Mouse (Mus musculus): Measurements from ENCODE around the gene Ncapg2.

Ncapg2 gene

DNA sequence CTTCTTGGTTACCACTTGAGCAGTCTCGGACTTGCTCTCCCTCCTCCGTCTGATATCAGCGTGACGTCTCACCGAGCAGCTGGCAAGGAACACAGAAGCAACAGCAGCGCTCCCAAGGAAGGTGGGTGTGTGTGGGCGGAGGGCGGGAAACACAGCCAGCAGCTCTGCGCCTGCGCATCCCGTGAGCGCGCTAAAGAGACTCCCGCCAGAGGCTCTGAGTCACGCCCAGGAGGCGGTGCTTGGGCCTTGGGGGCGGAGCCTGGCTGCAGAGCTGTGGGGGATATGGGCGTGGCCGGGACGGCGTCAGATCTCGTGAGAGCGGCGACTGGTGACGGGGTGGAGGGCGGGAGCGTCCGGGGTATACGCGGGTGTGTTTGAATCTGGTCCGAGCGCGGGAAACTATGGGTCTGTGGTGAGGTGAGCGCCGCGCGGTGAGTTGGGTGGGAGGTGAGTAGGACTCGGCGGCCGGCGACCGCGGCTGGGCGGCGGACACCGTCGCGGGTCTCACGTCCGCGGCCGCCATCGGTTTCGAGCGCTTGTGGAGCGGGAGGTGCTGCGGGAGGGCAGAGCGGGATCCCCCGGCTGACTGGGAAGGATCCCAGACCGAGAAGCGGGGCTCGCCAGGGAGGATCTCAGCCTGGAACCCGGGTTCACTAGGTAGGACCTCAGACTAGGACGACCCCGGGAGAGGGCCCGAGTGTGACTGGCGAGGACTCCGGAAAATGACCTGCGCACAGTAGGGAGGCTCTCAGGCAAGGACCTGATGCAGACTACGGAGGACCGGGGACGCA is at the start of gene Ncapg2:
Ncapg2 (plus strand) TSS at position 358 of the 791 bp plus-strand sequence.
- DNase-seq (ENCODE audit: low spot score in 2 of 2), result peak; percentile 97 to 99

DNA sequence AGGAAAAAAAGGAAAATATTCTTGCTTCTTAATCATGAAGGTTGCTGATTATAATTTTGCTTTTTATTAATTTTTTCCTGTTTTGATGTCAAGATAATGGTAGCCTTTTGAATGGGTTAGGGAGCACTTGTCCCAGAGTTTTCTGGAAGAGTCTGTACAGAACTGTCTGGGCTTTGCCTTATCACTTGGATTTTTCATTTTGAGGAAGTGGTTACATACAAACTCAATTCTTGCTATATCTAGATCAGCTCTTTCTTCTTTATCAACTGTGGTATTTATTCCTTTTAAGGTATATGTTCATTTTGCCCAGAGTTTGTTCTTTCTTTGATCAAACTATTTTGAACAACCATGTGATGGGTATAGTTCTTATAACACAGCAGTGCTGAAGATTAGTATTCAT is 43.1 kb upstream of the Ncapg2 start:
- DNase-seq (ENCODE audit: low spot score in 2 of 2), result no peak

DNA sequence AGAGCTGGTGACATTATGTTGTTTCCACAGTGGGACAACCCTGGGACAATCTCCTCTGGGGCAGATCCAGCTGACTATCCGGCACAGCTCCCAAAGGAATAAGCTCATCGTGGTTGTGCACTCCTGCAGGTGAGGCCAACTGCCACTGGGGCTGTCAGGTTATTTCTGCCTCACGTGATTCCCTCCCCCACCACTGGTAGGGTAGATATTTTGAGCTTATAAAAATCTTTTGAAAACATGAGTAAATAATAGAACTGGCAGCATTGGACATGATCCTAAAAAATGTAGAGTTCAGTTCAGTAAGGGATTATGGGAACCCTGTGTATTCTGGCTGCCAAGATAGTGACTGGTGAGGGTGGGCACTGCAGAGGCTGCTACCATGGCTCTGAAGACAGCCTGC is 38.3 kb upstream of the Ncapg2 start:
- DNase-seq (ENCODE audit: low spot score in 2 of 2), result no peak

DNA sequence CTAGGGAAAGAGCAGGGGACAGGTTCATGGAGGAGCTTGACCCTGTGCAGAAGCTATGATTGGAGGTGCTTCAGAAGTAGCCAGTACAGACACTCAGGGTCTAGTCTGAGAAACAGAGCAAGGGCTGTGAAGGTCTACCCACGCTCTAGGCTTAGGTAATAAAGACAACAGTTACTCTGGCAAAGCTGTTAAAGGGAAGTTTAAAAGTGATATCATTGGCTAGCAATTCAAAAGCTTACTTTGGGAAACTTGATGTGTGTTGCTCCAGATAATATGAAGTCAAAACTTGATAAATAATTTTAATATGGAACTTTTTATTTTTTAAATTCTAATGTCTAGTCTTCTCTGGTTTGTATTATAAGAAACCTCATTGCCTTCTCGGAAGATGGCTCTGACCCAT is 37.9 kb upstream of the Ncapg2 start:
- no peak for DNase-seq (ENCODE audit: low spot score in 2 of 2)

- no peak for DNase-seq (ENCODE audit: low spot score in 2 of 2)
These were observed 36.3 kb upstream of the Ncapg2 start for GRCm38 (mm10) chr12:116368857-116369256.

- no peak for DNase-seq (ENCODE audit: low spot score in 2 of 2)
These were observed 22.1 kb upstream of the Ncapg2 start for GRCm38 (mm10) chr12:116383101-116383500.

- no peak for DNase-seq (ENCODE audit: low spot score in 2 of 2)
These were observed 21.2 kb upstream of the Ncapg2 start for GRCm38 (mm10) chr12:116383995-116384394.

DNA sequence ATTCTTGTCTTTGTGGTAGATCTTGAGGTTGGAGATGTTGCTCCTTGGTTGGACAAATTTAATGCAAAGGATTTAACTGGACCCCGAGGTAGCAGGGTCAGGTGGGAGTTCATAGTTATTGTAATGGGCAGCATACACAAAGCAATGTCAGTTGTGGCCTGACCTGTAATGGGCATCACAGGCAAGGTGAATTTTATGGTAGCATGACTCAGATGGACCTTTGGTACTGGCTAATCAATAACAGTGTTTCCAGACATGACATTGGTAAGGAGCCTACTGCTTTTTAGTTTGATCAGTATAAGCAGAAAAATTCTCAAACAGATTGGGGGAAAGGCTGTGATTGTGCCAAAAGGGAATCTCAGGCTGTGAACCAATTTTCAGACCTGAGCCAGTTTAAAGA is 18.4 kb upstream of the Ncapg2 start:
- DNase-seq (ENCODE audit: low spot score in 2 of 2), result no peak

- DNase-seq (ENCODE audit: low spot score in 2 of 2), result no peak
These were observed 15.3 kb upstream of the Ncapg2 start for GRCm38 (mm10) chr12:116389868-116390267.

- no peak for DNase-seq (ENCODE audit: low spot score in 2 of 2)
These were observed 10.9 kb upstream of the Ncapg2 start for GRCm38 (mm10) chr12:116394327-116394726.

DNA sequence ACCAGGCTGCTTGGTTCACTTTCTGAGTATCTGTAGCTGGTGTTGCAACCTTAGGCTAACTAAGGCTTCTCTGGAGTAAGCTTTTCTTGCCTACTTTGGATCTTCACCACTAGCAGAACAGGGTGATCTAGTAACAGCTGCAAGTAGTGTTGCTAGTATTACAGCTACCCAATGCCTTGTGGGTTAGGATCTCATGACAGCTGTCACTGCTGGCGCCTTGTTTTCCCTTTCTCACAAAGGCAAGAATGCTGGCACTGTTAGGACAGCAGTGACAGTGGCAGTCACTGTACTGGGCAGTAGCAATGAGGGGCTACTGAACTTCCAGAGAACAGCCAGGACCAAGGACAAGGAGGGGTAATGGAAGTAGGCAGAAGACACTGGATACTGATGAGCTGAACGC is 9.9 kb upstream of the Ncapg2 start:
- no peak for DNase-seq (ENCODE audit: low spot score in 2 of 2)

- peak in 1 of 2 experiments; percentile 21 for DNase-seq (ENCODE audit: low spot score in 2 of 2)
These were observed 9.0 kb upstream of the Ncapg2 start for GRCm38 (mm10) chr12:116396072-116396695.

DNA sequence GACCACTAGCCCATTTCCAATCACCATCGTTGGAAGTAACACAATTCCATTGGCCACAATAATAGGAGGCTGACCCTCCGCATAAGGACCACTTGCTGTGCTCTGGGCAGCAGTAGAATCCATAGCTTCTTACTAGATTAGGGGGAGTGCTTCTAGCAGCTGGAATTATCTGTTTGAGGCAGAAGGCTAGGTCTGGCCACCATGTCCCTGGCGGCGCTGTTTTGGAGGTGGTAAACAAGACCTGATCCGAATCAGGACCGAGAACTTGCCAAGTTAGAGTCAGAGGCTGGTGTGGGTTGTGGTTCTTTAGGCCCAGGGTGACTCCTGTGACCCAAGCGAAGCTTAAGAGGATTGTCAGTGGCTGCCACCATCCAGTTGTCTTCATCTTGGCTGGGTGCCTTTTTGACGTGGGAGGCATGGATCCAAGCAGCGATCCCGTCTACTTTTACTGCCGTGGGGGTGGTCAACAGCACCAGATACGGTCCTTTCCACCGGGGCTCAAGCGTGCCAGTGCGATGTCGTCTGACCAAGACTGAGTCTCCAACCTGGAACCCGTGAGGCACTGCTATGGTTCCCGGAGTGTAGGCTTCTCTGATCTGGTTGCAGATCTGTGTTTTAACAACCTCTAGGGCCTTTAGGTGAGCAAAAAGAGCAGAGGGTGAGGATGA is 1.1 kb upstream of the Ncapg2 start:
- no peak for DNase-seq (ENCODE audit: low spot score in 2 of 2)

- DNase-seq (ENCODE audit: low spot score in 2 of 2), result no peak
These were observed 594 bp downstream of the Ncapg2 start for GRCm38 (mm10) chr12:116405836-116406155.

- no peak for DNase-seq (ENCODE audit: low spot score in 2 of 2)
These were observed 2.7 kb downstream of the Ncapg2 start for GRCm38 (mm10) chr12:116407883-116408282.

DNA sequence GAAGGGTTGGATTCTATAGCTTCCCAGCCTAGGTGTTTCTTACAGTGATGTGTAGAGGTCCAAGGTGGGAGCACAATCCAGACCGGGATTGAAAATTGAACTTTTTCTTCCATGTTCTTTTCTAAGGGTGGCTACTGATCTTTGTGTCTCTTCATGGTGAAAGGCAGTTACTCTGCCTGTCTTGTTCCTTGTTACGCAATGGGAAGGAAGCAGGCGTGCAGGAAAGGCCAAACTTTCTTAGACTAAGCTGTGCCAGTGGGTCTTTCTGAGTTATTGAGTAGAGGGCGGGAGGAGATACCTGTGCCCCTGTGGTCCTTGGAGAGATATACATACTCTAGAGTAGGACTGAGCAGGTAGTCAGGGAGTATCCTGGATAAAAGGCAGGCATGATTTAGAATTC is 9.7 kb downstream of the Ncapg2 start:
- no peak for DNase-seq (ENCODE audit: low spot score in 2 of 2)

DNA sequence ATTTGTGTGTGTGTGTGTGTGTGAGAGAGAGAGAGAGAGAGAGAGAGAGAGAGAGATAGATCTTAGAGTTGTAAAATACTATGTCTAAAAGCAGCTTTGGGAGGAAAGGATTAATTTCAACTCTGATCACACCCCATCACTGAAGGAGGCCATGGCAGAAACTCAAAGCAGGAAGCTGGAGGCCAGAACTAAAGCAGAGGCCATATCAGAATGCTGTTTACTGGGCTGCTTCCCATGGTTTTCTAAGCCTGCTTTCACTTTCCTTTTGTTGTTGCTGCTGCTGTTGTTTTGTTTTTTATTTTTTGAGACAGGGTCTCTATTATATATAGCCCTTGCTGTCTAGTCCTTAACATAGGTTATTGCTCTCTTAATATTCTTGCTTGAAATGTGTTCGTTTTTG is 11.3 kb downstream of the Ncapg2 start:
- DNase-seq (ENCODE audit: low spot score in 2 of 2), result no peak

DNA sequence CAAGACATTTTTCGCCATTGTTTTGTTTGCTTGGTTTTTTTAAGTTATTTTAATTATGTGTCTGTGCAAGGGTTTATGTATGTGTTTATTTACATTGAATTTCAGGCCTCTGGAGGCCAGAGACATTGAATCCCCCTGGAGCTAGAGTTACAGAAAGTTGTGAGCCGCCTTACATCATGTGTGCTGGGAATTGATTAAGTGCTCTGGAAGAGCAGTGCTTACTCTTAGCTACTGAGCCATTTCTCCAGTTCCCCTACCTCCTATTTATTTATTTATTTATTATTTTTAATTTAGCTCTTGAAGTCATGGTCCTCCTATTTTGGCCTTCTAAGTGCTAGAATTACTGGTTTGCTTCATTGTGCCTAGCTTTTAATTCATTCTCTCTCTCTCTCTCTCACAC is 16.5 kb downstream of the Ncapg2 start:
- DNase-seq (ENCODE audit: low spot score in 2 of 2), result no peak

DNA sequence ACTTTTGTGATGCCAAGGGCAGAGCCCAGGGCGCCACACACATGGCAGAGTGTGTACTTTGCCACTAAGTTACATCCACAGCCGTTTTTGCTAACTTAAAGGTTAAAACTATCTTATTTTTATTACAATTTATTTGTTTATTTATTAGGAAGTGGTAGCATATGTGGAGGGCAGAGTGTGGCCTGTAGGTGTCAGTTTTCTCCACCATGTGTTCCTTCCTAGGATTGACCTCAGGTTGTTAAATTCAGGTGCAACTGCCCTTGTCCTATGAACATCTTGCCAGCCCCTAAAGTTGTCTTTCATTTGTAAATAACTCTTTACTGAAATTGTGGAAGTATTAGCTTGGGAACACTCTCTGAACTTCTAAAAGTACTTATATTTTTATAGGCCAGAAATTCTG is 20.2 kb downstream of the Ncapg2 start:
- no peak for DNase-seq (ENCODE audit: low spot score in 2 of 2)

- DNase-seq (ENCODE audit: low spot score in 2 of 2), result no peak
These were observed 28.5 kb downstream of the Ncapg2 start for GRCm38 (mm10) chr12:116433742-116434141.

GRCm38 (mm10) chr12:116435232-116435631 is 30.0 kb downstream of the Ncapg2 start:
- DNase-seq (ENCODE audit: low spot score in 2 of 2), result no peak

DNA sequence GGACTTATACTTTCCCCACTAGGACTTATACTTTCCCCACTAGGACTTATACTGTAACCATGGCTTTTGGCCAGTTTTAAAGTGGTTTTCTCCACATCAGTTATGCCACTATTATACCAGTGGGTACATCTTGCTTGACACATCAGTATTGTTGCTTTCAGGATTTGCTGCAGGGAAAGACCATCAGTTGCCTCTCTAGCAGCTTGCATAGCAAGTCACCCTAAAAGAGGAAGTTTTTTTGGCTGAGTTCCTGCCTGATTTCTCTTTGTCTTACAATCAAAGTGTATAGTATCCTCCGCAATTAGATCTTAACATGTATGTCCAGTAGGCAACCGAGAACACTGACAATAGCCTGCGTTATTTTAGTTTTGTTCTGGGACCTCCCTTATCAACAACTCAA is 30.9 kb downstream of the Ncapg2 start:
- DNase-seq (ENCODE audit: low spot score in 2 of 2), result no peak

GRCm38 (mm10) chr12:116438591-116438990 is 33.4 kb downstream of the Ncapg2 start:
- DNase-seq (ENCODE audit: low spot score in 2 of 2), result no peak
